Mouse (Mus musculus) left cerebral cortex, adult 8-10 months (tissue): Measurements from ENCODE around the gene Tm9sf4. TPM values are rescaled to one million over a fixed set of nuclear protein-coding genes. Genes with fewer than 3 reads are reported as not detected.

Source experiments
- DNase-seq, 2 experiments: peaks; one replicate each; pipeline ENCODE4 v3.0.0; 2022; ENCODE audit warnings: low spot score in 2 of 2
- total RNA-seq, 4 experiments: library from RNA; stranded (reverse); gene quantifications; 2 replicates each; pipeline ENCODE4 v1.2.4; 2022

Tm9sf4 gene
- 100 to 1,000 TPM; 106 to 122 (median 113) TPM for total RNA-seq

- DNase-seq: peak; percentile 89 to 96
These were observed at the start of gene Tm9sf4 for GRCm38 (mm10) chr2:153160844-153161683. TSS of gene Tm9sf4 (plus strand) at chr2:153161303.

- DNase-seq: no peak
These were observed 45.4 kb upstream of the Tm9sf4 start for GRCm38 (mm10) chr2:153115679-153116081.

GRCm38 (mm10) chr2:153117051-153117486 is 44.0 kb upstream of the Tm9sf4 start:
- peak in 1 of 2 experiments; percentile 3 for DNase-seq

GRCm38 (mm10) chr2:153119488-153119887 is 41.6 kb upstream of the Tm9sf4 start:
- DNase-seq: no peak

- DNase-seq: no peak
These were observed 41.0 kb upstream of the Tm9sf4 start for GRCm38 (mm10) chr2:153120126-153120525.

- no peak for DNase-seq
These were observed 39.1 kb upstream of the Tm9sf4 start for GRCm38 (mm10) chr2:153121821-153122615.

- no peak for DNase-seq
These were observed 38.4 kb upstream of the Tm9sf4 start for GRCm38 (mm10) chr2:153122701-153123100.

- DNase-seq: no peak
These were observed 35.2 kb upstream of the Tm9sf4 start for GRCm38 (mm10) chr2:153125875-153126274.

- no peak for DNase-seq
These were observed 30.1 kb upstream of the Tm9sf4 start for GRCm38 (mm10) chr2:153131019-153131418.

GRCm38 (mm10) chr2:153134237-153134636 is 26.9 kb upstream of the Tm9sf4 start:
- no peak for DNase-seq

- DNase-seq: no peak
These were observed 24.9 kb upstream of the Tm9sf4 start for GRCm38 (mm10) chr2:153136211-153136610.

- DNase-seq: no peak
These were observed 21.9 kb upstream of the Tm9sf4 start for GRCm38 (mm10) chr2:153139158-153139557.

- no peak for DNase-seq
These were observed 21.0 kb upstream of the Tm9sf4 start for GRCm38 (mm10) chr2:153139996-153140613.

- peak in 1 of 2 experiments; percentile 34 for DNase-seq
These were observed 18.4 kb upstream of the Tm9sf4 start for GRCm38 (mm10) chr2:153142620-153143199.

GRCm38 (mm10) chr2:153145346-153145745 is 15.8 kb upstream of the Tm9sf4 start:
- DNase-seq: no peak

- no peak for DNase-seq
These were observed 13.9 kb upstream of the Tm9sf4 start for GRCm38 (mm10) chr2:153147236-153147635.

GRCm38 (mm10) chr2:153147715-153148114 is 13.4 kb upstream of the Tm9sf4 start:
- DNase-seq: peak in 1 of 2 experiments; percentile 44

- DNase-seq: no peak
These were observed 11.4 kb upstream of the Tm9sf4 start for GRCm38 (mm10) chr2:153149742-153150141.

- peak in 1 of 2 experiments; percentile 32 for DNase-seq
These were observed 10.1 kb upstream of the Tm9sf4 start for GRCm38 (mm10) chr2:153151026-153151425.

- DNase-seq: no peak
These were observed 9.0 kb upstream of the Tm9sf4 start for GRCm38 (mm10) chr2:153151926-153152665.

- no peak for DNase-seq
These were observed 8.1 kb upstream of the Tm9sf4 start for GRCm38 (mm10) chr2:153153033-153153450.
